Mouse (Mus musculus) spleen, postnatal 4 days (tissue): ENCODE measurements around the gene Phgdh.

Experiments used
- DNase-seq, 2 experiments: peaks; one replicate each; pipeline ENCODE4 v3.0.0; 2022; ENCODE audit warnings: low spot score in 2 of 2

Phgdh gene

GRCm38 (mm10) chr3:98348106-98348505 is 8.3 kb upstream of the Phgdh start:
- DNase-seq = no peak

GRCm38 (mm10) chr3:98343235-98343634 is 3.4 kb upstream of the Phgdh start:
- no peak for DNase-seq

GRCm38 (mm10) chr3:98340818-98341594 is 1.2 kb upstream of the Phgdh start:
- DNase-seq = no peak

- DNase-seq = peak; percentile 20 to 73
These were observed 589 bp downstream of the Phgdh start for GRCm38 (mm10) chr3:98339097-98339705.

- peak; percentile 31 to 66 for DNase-seq
These were observed 1.2 kb downstream of the Phgdh start for GRCm38 (mm10) chr3:98338584-98339041.

GRCm38 (mm10) chr3:98336661-98337654 is 2.8 kb downstream of the Phgdh start:
- DNase-seq = no peak

GRCm38 (mm10) chr3:98335886-98336285 is 3.9 kb downstream of the Phgdh start:
- peak in 1 of 2 experiments; percentile 19 for DNase-seq

- no peak for DNase-seq
These were observed 4.5 kb downstream of the Phgdh start for GRCm38 (mm10) chr3:98335331-98335730.

GRCm38 (mm10) chr3:98334010-98334409 is 5.8 kb downstream of the Phgdh start:
- DNase-seq = no peak

- DNase-seq = no peak
These were observed 15.6 kb downstream of the Phgdh start for GRCm38 (mm10) chr3:98324235-98324634.

- no peak for DNase-seq
These were observed 17.6 kb downstream of the Phgdh start for GRCm38 (mm10) chr3:98322209-98322608.

- DNase-seq = no peak
These were observed 20.6 kb downstream of the Phgdh start for GRCm38 (mm10) chr3:98319190-98319589.

- no peak for DNase-seq
These were observed 22.6 kb downstream of the Phgdh start for GRCm38 (mm10) chr3:98317143-98317542.

- DNase-seq = no peak
These were observed 24.6 kb downstream of the Phgdh start for GRCm38 (mm10) chr3:98315181-98315580.

- DNase-seq = no peak
These were observed 26.3 kb downstream of the Phgdh start for GRCm38 (mm10) chr3:98313294-98314155.

GRCm38 (mm10) chr3:98312867-98313266 is 26.9 kb downstream of the Phgdh start:
- DNase-seq = peak; percentile 29 to 73

- DNase-seq = no peak
These were observed 29.3 kb downstream of the Phgdh start for GRCm38 (mm10) chr3:98310456-98310855.

- DNase-seq = no peak
These were observed 31.2 kb downstream of the Phgdh start for GRCm38 (mm10) chr3:98308606-98309005.

GRCm38 (mm10) chr3:98301761-98302160 is 38.0 kb downstream of the Phgdh start:
- no peak for DNase-seq

GRCm38 (mm10) chr3:98300266-98300665 is 39.5 kb downstream of the Phgdh start:
- no peak for DNase-seq
